Comparison of ENCODE assay signal across 1 mouse cellular context in the genomic region with DNA sequence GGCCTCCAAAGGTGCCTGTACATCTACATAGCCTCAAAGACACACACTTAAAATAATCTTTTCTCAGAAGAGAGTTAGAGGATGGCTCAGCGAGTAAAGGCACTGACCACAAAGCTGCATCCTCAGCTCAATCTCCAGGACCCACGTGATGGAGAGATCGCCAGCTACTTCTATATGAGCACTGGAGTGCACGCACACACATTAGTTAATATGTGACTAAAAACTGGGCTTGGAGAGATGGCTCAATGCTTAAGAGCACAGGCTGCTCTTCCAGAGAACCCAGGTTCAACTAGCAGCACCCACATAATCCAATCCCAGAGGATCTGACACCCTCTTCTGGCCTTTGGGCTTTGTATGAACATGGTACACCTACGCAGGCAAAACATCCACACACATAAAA.
TF ChIP-seq lines count a peak whose summit lies in the region.

No protein-coding gene starts in this region.

TF ChIP-seq in MEL, 35 proteins besides CTCF, POLR2A, EP300 and RAD21 (continued from another document):
- no peak for TF ChIP-seq ETS1 (IDR thresholded peaks at IDR 0.05; ENCODE audit: low read depth, low read length)
- no peak for TF ChIP-seq USF2 (IDR thresholded peaks at IDR 0.05; ENCODE audit: borderline replicate concordance in 1 of 2, insufficient read depth in 1 of 2, low read depth in 1 of 2, low read length in 2 of 2)
- TF ChIP-seq POLR2AphosphoS2 (IDR thresholded peaks at IDR 0.05; ENCODE audit: low read length), result no peak
- no peak for TF ChIP-seq TCF12 (IDR thresholded peaks at IDR 0.05; ENCODE audit: low read depth, low read length)
